Mouse (Mus musculus) megakaryocyte, embryonic 14.5 days (primary cell): ENCODE measurements around the gene Spty2d1.

Experiments used
- FLI1 ChIP-seq: IDR thresholded peaks from 2 replicates; pipeline ENCODE4 v1.6.1; 2012; ENCODE audit warnings: low read length, inconsistent platforms, mixed read lengths
- GATA1 ChIP-seq: IDR thresholded peaks from 3 replicates; pipeline ENCODE4 v1.6.1; 2012; ENCODE audit warnings: mixed read lengths, low read length, inconsistent platforms, borderline replicate concordance

DNA sequence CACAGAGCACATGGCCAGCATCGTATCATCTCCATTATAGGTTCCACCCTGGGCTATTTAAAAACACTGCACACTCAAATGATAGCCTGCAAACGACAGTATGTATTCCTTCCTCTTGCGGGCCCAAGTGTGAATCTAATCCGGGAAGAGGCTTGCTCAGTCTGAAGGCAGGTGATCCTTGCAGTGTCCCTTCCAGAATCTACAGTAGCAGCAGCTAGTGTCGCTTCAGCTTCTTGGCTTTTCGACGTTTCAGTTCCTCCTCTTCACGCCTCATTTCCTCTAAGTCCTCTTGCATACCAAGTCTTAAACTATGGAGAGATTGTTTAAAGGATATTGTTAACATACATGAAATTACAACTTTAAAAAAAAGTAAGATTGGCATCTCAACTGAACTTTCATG is 15.1 kb downstream of the Spty2d1 start:
- TF ChIP-seq GATA1, result no peak
- no peak for TF ChIP-seq FLI1
